Mouse (Mus musculus): ENCODE results near the gene Dlg2. TPM values are rescaled to one million over a fixed set of nuclear protein-coding genes. Genes with fewer than 3 reads are reported as not detected.

The Dlg2 gene
- total RNA-seq, 2 experiments from 2014 or later = 0.36 to 0.72 TPM

DNA sequence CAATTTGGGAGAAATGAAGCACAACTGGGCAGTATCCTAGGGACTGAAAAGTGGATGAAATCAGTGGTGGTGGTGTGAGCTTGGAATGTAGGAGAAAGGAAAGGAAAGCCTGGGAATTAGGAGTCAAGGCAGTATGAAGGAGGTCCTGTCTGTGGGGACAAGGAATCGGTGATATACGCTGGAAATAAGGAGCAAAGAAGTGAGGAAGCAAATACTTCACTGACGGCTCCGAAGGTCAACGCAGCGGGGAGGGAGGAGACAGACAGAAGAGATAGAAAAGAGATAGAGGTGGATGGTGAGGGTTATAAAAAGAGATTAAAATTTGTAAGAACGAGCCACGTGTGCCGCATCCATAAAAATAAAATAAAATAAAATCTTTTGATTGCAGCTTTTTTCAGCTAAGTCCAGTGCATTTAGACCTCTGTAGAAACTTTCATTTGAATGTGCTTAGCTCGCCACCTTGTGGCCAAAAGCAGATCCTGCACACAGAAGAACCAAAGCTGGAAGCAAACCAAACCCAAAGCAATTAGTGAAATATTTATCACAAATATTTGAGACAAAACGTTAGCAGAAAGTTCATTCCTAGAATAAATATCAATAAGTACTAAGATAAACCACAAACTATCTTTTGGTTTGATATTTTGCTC, 955.2 kb downstream of the Dlg2 start:
- intact Hi-C loops (cut with DNase I) = no loop called here
- DNase-seq = peak; percentile 5 to 14

DNA sequence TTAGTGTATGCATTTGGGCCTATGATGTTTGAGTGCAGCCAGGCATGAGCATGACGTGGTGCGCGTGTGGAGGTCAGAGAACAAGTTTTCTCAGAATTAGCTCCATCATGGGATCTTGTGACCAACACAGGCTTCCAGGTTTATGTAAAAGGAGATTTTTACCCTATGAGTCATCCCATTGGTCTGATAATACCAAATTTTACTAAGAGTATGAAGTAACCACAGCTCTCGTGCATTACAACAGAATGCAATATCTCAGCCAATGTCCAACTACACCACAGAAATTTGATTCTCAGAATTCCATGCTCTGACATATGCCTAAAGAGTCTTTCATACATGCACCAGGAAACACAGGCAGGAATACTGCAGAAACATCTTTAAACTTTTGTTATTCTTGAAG, 956.1 kb downstream of the Dlg2 start:
- intact Hi-C loops (cut with DNase I) = no loop called here
- no peak for DNase-seq

DNA sequence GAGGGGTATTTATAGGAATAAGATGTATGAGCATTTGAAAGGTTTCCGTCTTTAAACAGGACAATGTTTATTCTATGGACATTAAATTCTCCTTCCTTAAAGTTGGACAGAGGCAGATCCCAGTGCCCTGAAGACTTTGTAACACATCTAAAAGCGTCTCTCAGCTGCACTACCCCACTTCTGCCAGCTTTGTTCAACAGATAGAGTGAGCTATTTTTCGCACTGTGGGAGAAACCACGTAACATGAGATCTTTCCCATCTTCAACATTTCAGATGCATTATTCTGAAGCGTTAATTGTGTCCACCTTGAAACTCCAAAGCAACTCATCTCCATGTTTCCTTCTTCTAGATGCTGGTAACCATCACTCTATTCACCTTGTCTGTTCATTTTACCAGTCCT, 958.3 kb downstream of the Dlg2 start:
- intact Hi-C loops (cut with DNase I) = no loop called here

DNA sequence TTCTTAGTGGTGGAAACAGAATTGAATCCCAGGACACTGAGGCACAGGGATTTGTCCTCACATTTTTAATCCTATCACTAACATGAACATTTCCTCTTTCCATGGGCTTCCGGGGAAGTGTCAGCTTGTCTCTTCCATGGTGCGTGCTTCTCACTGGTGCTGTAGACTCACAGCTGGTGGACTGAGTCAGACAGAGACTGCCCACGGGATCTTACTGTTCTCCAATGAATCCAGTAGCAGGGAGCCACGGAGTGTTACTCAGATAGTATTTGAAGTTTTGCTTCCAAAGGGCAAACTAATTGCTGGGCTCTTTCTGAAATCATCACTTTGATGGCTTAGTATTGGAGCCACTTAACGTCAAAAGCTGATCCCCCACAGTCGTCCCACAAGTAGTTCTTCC, 963.9 kb downstream of the Dlg2 start:
- intact Hi-C loops (cut with DNase I) = no loop called here
- no peak for DNase-seq

More for the DNA sequence above, 958.3 kb downstream of the Dlg2 start:
- no peak for DNase-seq

DNA sequence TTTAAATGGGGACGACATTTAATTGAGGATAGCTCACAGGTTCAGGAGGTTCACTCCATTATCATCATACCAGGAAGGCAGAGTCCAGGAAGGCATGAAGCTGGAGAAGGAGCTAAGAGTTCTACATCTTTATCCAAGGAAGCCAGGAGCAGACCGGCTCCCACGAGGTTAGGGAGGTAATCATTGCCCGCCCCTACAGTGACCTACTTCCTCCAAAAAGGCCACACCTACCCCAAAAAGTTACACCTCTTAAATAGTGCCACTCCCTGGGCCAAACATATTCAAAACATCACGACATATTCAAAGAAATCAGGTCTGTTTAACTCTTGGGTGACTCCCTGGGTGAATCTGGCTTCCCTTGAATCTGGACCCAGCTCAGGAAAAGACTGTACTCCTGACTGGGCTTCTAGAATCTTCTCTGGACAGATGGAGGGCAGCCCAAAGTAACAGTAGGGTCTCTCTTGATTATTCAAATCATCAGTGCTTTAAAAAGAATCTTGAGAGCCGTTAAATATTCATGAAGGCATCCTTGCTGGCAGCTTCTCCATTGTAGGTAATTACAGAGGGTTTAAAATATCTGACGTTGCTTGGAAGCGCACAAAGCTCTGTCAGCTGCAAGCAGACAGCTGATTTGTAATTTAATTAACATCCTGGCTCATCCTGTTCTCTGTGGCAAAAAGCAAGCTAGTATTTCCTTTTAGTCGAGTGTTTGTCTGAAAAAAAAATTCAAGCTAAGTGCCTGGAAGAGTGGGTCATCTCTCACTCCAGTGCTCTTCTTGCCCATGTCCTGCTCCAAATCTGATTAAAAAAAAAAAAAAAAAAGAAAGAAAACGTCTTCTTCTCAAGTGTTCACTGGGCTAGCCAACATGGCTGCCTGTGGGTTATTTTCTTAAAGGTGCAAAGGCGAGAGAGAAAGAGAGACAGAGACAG, 966.2 kb downstream of the Dlg2 start:
- no peak for DNase-seq
- intact Hi-C loops (cut with DNase I) = no loop called here

DNA sequence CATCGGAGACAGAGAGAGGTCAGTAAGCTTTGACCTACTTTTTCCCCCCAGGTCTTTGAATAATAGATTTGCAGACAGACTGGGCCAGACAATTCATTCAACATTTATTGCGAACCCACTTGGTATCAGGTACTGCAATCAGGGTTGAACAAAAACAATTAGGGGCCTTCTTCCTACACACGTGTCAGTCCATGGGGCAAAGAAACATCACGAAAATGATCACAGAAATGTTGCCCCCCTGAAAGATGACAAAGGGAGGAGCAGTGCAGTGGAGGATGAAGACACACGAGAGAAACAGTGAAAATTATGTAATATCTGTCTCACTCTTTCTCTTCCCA, 966.9 kb downstream of the Dlg2 start:
- intact Hi-C loops (cut with DNase I) = no loop called here

DNA sequence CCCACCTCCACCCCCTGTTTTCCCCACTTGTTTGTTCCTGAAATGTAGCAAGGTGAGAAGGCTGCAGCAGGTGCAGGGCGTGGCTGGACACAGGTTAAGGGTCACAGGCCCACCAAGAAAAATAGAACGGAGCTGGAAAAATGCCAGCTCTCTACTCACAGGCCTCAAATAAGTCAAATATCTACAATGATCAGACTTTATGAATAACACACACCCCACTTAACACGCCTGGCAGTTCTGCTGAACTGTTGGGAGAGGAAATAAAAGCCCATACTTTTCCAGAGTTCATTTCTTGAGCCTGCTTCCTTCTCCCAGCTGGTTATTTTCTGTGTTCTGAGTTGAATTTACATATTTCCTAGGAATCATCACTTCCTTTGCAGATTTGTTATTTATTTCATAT, 967.4 kb downstream of the Dlg2 start:
- DNase-seq = no peak
- intact Hi-C loops (cut with DNase I) = no loop called here

More for the DNA sequence above, 966.9 kb downstream of the Dlg2 start:
- DNase-seq = no peak

DNA sequence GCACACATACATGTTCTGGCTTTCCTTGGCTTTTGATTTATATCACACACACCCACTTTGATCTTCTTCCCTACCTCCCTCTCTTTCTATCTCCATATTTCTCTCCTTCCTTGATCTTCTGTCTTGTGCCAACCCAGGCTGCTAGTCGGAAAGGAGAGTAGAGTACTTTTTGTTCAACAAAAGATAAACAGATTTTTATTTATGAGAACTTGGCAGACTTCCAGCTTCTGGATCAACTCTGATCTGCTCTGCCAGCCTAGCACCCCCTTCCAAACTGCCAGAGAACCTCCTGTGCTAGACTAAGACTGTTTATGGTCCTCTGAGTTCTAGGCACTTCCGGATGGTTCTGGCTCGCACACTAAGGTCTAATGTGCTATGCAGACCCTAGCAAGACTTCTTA, 968.3 kb downstream of the Dlg2 start:
- no peak for DNase-seq

DNA sequence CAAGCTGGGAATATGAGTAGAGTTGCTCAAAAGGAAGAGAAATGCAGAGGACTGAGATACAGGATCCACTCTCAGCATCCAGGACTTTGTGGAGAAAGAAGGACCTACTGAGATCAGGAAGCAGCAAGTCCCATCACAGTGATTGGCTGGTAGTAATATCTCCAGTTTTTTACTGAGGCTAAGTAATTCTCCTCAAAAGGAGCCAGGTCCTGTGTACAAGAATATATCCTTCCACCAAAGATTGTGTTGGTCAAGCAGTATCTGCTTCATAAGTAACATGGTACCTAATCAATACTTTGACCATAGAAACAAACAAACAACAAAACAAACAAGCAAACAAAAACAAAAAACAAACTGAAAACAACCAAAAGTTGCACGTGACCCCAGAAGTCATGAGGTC, 980.3 kb downstream of the Dlg2 start:
- DNase-seq = no peak
- intact Hi-C loops (cut with DNase I) = no loop called here

More for the DNA sequence above, 968.3 kb downstream of the Dlg2 start:
- intact Hi-C loops (cut with DNase I) = no loop called here

DNA sequence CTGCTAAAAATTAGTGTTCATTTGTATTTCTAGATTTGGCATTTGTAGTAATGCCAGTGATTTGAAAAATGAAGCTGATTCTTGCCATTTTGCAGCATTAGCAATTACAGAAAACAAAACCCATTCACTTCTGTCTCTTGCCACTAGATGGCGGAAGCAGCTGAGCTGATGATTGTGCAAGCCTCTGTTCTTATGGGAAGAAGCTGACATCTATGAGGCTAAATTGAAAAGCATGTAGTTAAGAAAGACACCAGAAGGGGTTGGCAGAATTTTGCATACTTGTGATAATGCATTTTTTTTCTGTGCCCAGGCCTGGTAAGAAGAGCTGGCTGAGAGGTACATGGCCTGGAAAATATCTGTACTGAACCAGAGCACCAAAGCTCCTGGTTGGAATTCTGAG, 980.7 kb downstream of the Dlg2 start:
- no peak for DNase-seq

DNA sequence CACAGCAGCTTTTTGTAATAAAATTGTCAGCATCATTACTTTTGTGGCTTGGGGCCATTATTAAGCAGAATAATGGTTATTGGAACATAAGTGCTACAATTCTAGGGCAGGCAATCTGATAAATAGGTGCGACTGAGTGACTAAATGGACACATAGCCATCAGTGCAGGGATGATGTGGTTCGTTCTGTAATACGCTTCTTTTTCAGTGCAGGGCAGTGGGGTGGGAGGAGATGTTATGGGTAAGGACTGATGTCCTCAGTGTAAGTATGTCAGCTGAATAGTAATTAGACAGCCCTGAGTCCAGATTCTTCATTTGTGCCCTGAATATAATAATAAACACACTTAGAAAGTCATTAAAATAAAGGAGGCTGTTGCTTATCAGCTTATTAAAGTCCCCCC, 984.9 kb downstream of the Dlg2 start:
- DNase-seq = no peak
- intact Hi-C loops (cut with DNase I) = loop anchor here (10.0 kb wide), 1 partner anchor 133 kb away; no protein-coding TSS in a partner anchor

More for the DNA sequence above, 980.7 kb downstream of the Dlg2 start:
- intact Hi-C loops (cut with DNase I) = no loop called here

DNA sequence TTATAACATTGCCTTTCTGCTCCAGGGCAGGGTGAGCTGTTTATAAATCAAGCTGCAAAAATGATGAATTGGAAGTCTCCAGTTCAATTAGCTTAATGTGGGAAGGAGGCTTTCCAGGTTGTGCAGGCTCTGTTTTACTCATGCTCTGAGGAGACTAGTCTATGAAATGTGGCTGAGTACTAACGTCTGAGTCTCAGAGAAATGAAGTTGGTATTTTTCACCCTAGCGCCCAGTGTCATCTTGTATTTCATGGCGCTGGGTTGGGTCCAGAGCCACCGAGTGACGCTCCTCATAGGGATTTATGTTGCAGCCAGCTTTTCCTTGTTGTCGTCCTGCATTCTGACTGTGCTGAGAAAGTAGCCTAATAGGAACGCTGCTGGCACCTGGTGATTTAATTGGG, 986.8 kb downstream of the Dlg2 start:
- intact Hi-C loops (cut with DNase I) = loop anchor here (10.0 kb wide), 1 partner anchor 132 kb away; no protein-coding TSS in a partner anchor
- DNase-seq = no peak

DNA sequence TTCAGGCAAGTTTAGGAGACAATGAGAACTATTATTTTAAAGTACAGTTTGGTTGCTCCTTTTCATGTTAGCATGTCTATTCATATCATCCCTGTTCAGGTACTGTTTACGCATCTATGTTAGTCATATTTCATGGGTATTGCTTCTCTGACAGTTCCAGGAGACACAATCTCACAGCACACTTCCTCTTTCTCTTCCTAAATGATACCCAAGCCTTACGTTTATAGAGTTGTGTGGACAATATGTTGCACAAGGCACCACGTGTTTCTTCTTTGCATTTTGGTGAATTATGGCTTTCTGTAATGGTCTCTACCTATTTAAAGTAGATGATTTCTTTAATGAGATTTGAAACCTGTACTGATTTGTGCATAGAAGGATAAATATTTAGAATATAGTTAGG, 990.6 kb downstream of the Dlg2 start:
- DNase-seq = no peak
- intact Hi-C loops (cut with DNase I) = loop anchor here (10.0 kb wide), 1 partner anchor 128 kb away; no protein-coding TSS in a partner anchor

DNA sequence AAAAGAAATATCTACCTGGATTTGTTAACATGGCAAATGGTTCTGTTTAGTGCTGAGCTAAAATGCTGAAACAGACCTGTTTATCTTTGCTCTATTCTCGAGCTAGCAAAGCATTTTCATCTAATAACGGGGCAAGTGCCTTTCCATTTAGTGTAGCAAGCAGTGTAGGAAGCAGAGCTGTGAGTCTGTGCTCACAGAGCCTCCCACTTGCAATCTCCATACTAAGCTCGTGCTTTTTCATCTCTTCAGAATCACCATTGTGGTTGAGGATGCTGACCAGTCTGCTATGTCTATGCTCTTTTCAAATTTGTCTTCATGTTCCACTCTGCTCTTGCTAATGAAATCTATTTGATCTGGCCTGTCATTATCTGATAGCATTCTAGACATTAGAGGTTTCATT, 1002.7 kb downstream of the Dlg2 start:
- intact Hi-C loops (cut with DNase I) = no loop called here
- DNase-seq = no peak

DNA sequence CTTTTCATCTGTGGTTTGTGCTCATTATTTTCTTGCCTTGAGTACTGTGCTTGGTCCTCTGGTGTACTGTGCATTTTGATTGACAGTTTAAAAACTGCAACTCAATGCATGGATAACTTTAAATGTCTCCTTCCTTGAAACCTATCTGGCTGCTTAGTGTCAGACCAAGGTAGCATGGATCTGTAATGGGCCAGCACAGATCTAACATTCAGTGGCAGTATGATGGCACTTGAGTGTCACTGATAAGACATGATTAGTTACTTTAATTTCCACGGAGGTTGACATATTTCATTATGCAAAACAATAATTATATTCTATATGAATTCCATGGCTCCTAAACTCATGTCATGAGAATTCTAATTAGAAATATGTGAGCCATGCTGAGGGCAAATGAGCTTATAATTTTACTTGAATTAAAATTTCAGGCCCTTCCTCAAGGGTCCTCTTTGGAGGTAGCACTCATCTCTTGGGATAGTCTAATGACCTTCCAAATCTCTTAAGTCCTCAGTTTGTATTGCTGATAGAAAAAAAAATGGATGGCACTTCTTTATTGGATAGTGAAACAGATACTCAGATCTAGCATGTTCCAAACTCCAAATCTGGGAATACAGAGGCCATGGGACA, 1005.2 kb downstream of the Dlg2 start:
- no peak for DNase-seq
- intact Hi-C loops (cut with DNase I) = no loop called here

DNA sequence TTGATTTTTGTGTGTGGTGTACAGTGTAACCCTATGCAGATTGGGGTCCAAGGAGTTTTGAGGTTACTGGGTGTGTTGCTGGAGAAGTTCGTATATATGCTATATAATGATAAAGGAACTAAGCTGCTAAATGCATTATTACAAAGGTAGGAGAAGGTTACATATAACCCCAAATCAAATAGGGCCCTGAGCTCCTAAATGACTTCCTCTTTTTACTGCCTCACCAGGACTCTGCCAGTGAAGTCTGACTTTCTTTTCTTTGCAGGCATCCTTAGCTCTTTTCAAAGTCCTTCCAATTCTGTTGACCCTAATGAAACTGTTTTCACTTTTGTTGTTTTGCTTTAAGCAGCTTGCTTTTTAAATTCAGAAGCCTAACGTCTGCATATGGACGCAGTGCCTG, 1016.8 kb downstream of the Dlg2 start:
- intact Hi-C loops (cut with DNase I) = no loop called here

DNA sequence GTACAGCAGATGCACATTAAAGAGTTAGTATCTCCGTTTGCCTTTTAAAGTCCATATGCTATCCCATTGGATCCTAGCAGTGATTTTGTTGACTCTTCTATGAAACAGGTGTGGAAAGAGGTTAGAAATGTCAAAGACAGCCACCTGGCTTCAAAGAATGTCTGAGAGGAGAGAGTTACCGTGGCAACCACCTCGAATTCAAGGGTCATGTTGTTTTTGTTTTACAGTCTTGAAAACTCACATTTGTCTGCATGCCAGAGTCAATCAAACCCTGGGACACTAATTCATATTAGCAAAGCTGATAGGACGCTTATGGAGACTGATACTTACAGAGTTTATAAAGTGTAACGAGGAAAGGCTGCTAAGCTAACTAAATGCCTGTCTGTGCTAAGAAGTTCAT, 1019.1 kb downstream of the Dlg2 start:
- intact Hi-C loops (cut with DNase I) = no loop called here
- DNase-seq = no peak

More for the DNA sequence above, 1016.8 kb downstream of the Dlg2 start:
- DNase-seq = no peak

DNA sequence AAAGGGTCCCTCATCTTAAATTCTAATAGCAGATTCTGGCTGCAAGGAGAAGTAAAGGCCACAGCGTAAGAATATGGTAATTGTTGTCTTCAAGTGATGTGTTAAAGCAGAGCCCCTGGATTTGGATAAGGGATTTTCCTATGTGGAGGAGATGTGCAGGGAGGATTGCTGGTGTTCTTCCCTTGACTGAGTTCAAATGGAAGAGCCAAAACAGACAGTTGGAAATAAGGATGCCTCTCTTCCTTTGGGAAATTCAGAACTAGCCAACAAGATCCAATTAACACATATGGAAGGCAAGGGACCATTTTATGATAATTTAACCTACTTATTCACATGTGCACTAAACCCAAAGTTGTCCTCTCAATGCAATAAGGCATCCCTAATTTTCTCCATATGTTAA, 1034.6 kb downstream of the Dlg2 start:
- no peak for DNase-seq
- intact Hi-C loops (cut with DNase I) = no loop called here

DNA sequence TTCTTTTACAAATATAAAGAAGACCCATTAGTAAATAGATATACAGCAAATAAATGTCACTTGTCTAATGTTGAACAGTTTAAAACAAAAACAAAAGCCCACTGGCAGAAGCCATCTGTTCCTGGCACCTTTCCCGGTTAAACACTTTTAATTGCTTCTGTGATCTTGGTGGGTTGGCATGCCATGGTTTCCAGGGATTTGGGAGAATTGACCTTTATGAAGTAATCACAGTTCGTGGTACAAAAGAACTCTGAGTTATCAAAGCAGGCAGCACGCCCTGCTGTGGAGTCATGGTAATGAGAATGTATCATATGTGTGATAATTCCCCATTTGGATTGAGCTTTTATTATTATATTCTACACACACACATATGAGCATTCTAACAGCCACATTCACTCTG, 1038.0 kb downstream of the Dlg2 start:
- intact Hi-C loops (cut with DNase I) = no loop called here
- no peak for DNase-seq

DNA sequence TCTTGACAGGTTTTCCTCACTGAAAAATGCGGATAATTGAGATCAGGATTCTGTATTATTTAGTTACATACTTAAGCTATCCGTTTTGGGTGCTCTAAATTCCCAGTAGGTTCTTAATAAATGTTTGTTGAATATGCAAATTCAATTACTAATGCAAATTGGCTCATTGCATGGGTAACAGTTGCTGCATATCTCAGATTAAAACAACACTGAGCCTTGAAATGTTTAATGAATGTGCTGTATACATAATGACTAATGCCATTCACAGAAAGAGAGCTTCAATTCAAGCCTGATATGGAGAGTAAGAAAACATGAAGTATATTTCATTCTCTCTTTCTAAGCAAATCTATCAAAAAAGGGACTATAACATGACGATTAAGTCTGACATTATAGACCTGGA, 1039.8 kb downstream of the Dlg2 start:
- intact Hi-C loops (cut with DNase I) = no loop called here
- no peak for DNase-seq

DNA sequence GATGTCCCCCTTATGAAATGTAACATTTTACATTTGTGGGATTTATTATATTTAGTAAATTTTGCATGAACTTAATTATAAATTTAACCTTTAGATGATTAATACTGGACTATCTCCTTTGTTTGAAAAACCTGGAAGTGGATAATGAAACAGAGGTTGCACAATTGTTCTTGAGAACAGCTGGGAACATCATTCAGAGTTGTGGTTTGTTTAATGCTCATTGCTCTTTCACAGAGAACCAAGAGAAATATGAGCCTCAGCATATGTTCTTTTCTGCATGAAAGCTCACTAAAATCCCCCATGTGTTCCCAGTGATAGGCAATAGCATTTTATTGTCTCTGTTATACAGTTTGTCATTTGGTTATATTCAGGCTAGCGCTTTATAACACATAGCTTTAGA, 1049.4 kb downstream of the Dlg2 start:
- DNase-seq = no peak
- intact Hi-C loops (cut with DNase I) = no loop called here

All from gastrocnemius, postnatal 36 days (tissue).